Mouse (Mus musculus): ENCODE measurements around the gene H1foo.

DNA sequence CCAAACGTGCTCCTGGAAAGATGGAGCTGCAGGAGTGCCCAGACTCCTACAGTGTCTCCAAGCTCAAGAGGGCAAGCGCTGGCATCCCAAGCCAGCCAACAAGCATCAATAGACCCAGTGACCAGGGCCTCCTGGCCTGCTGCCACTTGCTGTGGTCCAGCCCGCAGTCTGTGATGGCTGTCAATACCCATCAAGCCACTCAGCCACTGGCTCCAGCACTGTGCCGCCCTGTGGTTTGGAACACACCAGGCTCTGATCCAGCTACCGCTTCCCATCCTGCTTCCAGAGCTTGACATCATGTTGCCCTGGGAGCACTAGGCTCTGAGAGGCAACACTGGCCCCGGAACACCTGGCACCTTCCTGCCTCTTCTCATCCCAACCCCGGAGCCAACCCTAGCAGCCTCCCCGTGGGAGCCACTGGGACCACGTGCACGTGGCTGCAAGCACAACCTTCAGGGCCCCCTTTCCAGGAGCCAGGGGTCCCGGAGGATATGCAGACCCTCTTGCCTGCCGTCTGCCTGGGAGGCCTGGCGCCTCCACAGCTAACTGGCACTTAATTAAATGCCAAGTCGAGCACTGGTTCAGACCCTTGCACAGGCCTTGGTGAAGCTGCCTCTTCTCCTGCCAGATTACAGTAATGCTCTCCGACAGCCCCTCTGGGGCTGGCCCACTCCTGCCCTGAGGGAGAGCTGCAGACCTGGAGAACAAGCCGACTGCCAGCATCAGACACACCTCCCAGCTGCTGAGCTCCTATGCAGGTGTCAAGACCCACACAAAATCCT lies 29.3 kb downstream of the H1foo start:
- no peak for TF ChIP-seq CTCF (IDR thresholded peaks at IDR 0.05; ENCODE audit: extremely low read depth, insufficient read depth, low read length)
- no peak for TF ChIP-seq POLR2A (IDR thresholded peaks at IDR 0.05; ENCODE audit: extremely low read depth, insufficient read depth, low read length)
